Mouse (Mus musculus): ENCODE measurements around the gene Vmn2r34. TPM values are rescaled to one million over a fixed set of nuclear protein-coding genes. Genes with fewer than 3 reads are reported as not detected.
A peak's percentile ranks its signal among the peaks of the same experiment; 100 is the strongest.
"Not testable (repeated sequence)": the region's sequence is repeated elsewhere in the genome, so short reads cannot be mapped to it uniquely, and the experiment has no call there.

The Vmn2r34 gene
- not detected for total RNA-seq (2021)
- long read RNA-seq, experiment 1: 0 reads
- long read RNA-seq, experiment 2: 0 reads

- DNase-seq; H3K27ac ChIP-seq; H3K4me3 ChIP-seq; intact Hi-C loops (cut with DNase I): not testable (repeated sequence)
Measured at GRCm38 (mm10) chr7:7689413-7689812, at the start of gene Vmn2r34. TSS of gene Vmn2r34 (minus strand) at chr7:7689513.

GRCm38 (mm10) chr7:7674032-7674431, 15.3 kb downstream of the Vmn2r34 start:
- intact Hi-C loops (cut with DNase I): not testable (repeated sequence)
- peak; percentile 9 for DNase-seq

More at GRCm38 (mm10) chr7:7674032-7674431, 15.3 kb downstream of the Vmn2r34 start:
- not testable (repeated sequence) for H3K27ac ChIP-seq, H3K4me3 ChIP-seq

Other genes with a start within 250 kb of the Vmn2r34 start
- gene Vmn2r32, start 209.5 kb downstream of the Vmn2r34 start, total RNA-seq (2021): not detected
- not detected for gene Vmn2r33, start 122.7 kb downstream of the Vmn2r34 start, total RNA-seq (2021)
- not detected for gene Vmn2r35, start 130.4 kb upstream of the Vmn2r34 start, total RNA-seq (2021)
- not detected for gene Vmn2r36, start 213.0 kb upstream of the Vmn2r34 start, total RNA-seq (2021)

All from gastrocnemius, adult 2 months (tissue).